Mouse (Mus musculus): ENCODE data around the gene Thbs3. TPM values are rescaled to one million over a fixed set of nuclear protein-coding genes. Genes with fewer than 3 reads are reported as not detected.
A peak's percentile ranks its signal among the peaks of the same experiment; 100 is the strongest.

Gene Thbs3
- polyA plus RNA-seq, 1 experiment from 2014 or later, result 86.2 TPM

DNA sequence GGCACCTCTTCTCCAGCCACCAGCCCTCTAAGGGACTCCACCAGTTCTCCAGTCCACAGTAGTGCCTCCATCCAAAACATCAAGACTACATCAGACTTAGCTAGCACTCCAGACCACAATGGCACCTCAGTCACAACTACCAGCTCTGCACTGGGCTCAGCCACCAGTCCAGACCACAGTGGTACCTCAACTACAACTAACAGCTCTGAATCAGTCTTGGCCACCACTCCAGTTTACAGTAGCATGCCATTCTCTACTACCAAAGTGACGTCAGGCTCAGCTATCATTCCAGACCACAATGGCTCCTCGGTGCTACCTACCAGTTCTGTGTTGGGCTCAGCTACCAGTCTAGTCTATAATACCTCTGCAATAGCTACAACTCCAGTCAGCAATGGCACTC, 15.6 kb downstream of the Thbs3 start:
- no peak overlapping the region for H3K9ac ChIP-seq (replicated peaks)
- no peak overlapping the region for H3K27ac ChIP-seq
- no peaks in the 10 kb centered on the region for H3K9me3 ChIP-seq
- no peaks in the 10 kb centered on the region for H3K27me3 ChIP-seq
- H3K4me1 ChIP-seq (replicated peaks), result peaks cover 38% of the 10 kb centered on the region
- 93% methylated on average over 2 of the region's 2 CpGs for WGBS
- no peak overlapping the region for H3K4me2 ChIP-seq (replicated peaks)
- H3K4me3 ChIP-seq (replicated peaks), result no peak overlapping the region
- ATAC-seq, result no peak
- H3K36me3 ChIP-seq, result peaks cover 31% of the 10 kb centered on the region

DNA sequence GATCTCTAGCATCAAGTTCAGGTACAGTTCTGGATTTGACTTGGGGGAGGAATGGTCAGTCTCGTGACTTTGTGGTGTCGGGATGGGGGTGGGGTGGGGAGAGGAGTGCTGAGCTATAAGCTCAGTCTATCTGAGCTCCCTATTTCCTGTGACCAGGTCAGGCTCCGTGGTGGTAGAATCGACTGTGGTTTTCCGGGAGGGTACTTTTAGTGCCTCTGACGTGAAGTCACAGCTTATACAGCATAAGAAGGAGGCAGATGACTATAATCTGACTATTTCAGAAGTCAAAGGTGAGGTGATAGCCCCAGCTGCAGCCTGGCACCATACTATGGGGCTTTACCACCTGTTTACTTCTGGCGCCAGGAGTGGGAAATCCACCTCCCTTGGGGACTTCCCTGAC, 16.4 kb downstream of the Thbs3 start:
- no peak overlapping the region for H3K9ac ChIP-seq (replicated peaks)
- H3K27me3 ChIP-seq, result no peaks in the 10 kb centered on the region
- H3K9me3 ChIP-seq, result no peaks in the 10 kb centered on the region
- H3K27ac ChIP-seq, result no peak overlapping the region
- H3K4me1 ChIP-seq (replicated peaks), result peaks cover 31% of the 10 kb centered on the region
- no peak for ATAC-seq
- no peak overlapping the region for H3K4me2 ChIP-seq (replicated peaks)
- peaks cover 39% of the 10 kb centered on the region for H3K36me3 ChIP-seq
- H3K4me3 ChIP-seq (replicated peaks), result no peak overlapping the region
- WGBS, result 80% methylated on average over 7 of the region's 7 CpGs

DNA sequence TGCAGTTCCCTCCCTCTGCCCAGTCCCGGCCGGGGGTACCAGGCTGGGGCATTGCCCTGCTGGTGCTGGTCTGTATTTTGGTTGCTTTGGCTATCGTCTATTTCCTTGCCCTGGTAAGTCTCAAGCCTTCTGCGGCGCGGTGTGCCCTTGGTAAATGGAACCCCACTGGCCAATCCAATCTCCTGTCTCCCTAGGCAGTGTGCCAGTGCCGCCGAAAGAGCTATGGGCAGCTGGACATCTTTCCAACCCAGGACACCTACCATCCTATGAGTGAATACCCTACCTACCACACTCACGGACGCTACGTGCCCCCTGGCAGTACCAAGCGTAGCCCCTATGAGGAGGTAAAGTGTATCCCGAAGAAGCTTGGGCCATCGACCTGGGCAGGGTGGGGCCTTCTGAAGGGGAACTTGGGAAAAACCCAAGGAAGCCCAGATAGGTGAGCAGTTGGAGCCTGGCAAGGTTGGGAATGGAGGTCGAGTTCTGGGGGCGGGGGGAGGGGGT, 16.8 kb downstream of the Thbs3 start:
- Histone ChIP-seq H3K9me3 (no peaks in the 10 kb centered on the region), H3K4me1 (replicated peaks) (peaks cover 26% of the 10 kb centered on the region), H3K27me3 (no peaks in the 10 kb centered on the region), H3K27ac (no peak overlapping the region), H3K36me3 (peaks cover 44% of the 10 kb centered on the region), H3K4me3 (replicated peaks) (no peak overlapping the region), H3K9ac (replicated peaks) (no peak overlapping the region), H3K4me2 (replicated peaks) (no peak overlapping the region)
- WGBS, result 85% methylated on average over 16 of the region's 16 CpGs
- no peak for ATAC-seq

DNA sequence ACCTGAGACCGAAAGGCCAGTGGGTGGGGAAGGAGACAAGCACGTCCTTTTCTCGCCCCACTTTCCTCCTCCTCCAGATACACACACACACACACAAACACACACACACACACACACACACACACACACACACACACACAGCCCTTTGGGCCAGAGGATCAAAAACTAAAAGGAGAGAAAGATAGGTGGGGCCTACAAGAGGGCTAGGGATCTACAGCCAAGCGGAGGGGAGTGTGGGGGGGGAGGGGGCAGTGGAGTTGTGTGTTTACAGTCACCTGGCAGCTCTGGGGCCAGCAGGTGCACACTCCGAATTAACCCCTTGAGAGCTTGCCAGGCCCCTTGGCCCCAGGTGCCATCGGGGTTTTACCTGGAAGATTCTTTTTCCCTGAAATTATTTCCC, 17.6 kb downstream of the Thbs3 start:
- H3K4me2 ChIP-seq (replicated peaks), result no peak overlapping the region
- no peaks in the 10 kb centered on the region for H3K9me3 ChIP-seq
- no peak overlapping the region for H3K9ac ChIP-seq (replicated peaks)
- WGBS, result 74% methylated on average over 6 of the region's 6 CpGs
- no peaks in the 10 kb centered on the region for H3K27me3 ChIP-seq
- no peak overlapping the region for H3K27ac ChIP-seq
- no peak for ATAC-seq
- H3K4me1 ChIP-seq (replicated peaks), result peaks cover 18% of the 10 kb centered on the region
- H3K4me3 ChIP-seq (replicated peaks), result no peak overlapping the region
- peaks cover 51% of the 10 kb centered on the region for H3K36me3 ChIP-seq

DNA sequence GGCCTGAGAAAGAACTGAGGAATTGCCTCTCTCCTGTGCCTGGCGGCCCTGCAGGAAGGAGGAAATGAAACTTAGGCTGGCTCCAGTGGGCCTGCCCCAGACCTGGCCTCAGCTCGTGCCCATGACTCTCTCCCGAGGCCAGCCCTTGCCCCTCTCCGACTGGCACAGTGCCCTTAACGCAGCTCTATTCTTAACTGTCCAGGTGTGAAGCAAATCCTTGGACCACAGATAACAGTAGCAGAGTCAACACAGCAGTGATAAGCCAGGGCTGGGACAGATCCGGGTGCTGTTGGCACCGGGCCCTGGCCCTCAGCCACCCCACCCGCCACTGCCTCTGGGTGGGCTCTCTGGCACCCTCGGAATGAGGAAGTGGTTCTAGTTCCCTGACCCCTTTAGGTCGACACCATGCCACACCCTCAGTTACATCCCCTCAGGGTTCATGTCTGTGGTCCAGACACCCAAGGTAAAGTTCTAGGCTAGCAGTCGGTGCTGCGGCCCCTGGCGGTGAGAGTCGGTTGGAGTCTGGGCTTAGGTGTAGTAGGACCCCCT, 18.7 kb downstream of the Thbs3 start:
- Histone ChIP-seq H3K27me3 (no peaks in the 10 kb centered on the region), H3K27ac (no peak overlapping the region), H3K4me2 (replicated peaks) (no peak overlapping the region), H3K4me3 (replicated peaks) (no peak overlapping the region), H3K9me3 (no peaks in the 10 kb centered on the region), H3K4me1 (replicated peaks) (peaks cover 8% of the 10 kb centered on the region), H3K9ac (replicated peaks) (no peak overlapping the region), H3K36me3 (peaks cover 62% of the 10 kb centered on the region)
- WGBS, result 89% methylated on average over 14 of the region's 14 CpGs
- no peak for ATAC-seq

DNA sequence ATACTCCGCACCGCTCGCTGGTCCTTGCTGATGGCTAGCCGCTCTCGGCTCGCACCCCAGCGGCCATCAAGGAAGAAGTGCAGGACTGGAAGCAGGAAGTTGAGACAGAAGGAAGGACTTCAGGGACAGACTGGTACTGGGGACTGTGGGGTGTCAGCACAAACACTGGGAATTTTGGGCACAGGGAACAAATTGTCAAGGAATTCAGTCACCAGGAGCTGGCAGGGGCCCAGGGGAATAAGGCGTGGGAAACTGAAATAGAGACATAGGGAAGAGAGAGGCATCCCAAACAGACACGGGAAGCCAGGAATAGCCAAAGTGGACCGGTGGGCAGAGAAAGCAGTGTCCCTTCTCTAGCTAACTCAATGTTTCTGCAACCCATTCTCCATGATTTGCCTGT, 21.5 kb downstream of the Thbs3 start:
- Histone ChIP-seq H3K27me3 (no peaks in the 10 kb centered on the region), H3K4me1 (replicated peaks) (no peaks in the 10 kb centered on the region), H3K9ac (replicated peaks) (no peak overlapping the region), H3K4me3 (replicated peaks) (no peak overlapping the region), H3K4me2 (replicated peaks) (no peak overlapping the region), H3K27ac (no peak overlapping the region; the same call in 1 of the 2 replicates), H3K36me3 (peaks cover 90% of the 10 kb centered on the region), H3K9me3 (no peaks in the 10 kb centered on the region)
- WGBS, result 95% methylated on average over 10 of the region's 10 CpGs
- ATAC-seq, result no peak

- Histone ChIP-seq H3K27ac (no peak overlapping the region), H3K9me3 (no peaks in the 10 kb centered on the region), H3K27me3 (no peaks in the 10 kb centered on the region), H3K4me1 (replicated peaks) (peaks cover 7% of the 10 kb centered on the region), H3K4me2 (replicated peaks) (no peak overlapping the region), H3K9ac (replicated peaks) (no peak overlapping the region), H3K36me3 (peaks cover 98% of the 10 kb centered on the region), H3K4me3 (replicated peaks) (no peak overlapping the region)
- WGBS, result 95% methylated on average over 21 of the region's 21 CpGs
- ATAC-seq, result no peak
Measured at GRCm38 (mm10) chr3:89237682-89238081, 22.7 kb downstream of the Thbs3 start.

DNA sequence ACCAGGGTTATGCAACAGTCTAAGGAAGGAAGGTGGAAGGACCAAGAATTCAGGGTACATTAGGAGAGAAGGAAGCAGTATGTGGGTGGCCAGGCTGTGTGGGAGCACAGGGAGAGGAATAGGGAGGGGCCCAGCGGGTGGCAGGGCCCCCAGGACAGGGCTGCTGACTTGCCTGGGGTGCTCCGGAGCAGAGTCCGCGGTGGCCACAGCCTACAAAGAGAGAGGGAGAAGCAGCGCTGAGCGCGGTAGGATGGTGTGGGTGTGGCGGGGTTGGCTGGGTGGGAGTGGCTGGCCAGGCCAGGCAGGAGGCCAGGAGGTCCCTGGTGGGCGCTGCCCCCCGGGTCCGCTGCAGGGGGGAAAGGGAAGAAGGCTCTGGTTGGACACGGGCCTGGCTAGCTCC, 23.5 kb downstream of the Thbs3 start:
- ATAC-seq, result no peak; the same call in 1 of the 2 replicates
- H3K27ac ChIP-seq, result no peak overlapping the region
- no peaks in the 10 kb centered on the region for H3K27me3 ChIP-seq
- H3K9ac ChIP-seq (replicated peaks), result no peak overlapping the region
- no peak overlapping the region for H3K4me3 ChIP-seq (replicated peaks)
- H3K36me3 ChIP-seq, result peaks cover 89% of the 10 kb centered on the region
- no peaks in the 10 kb centered on the region for H3K9me3 ChIP-seq
- peaks cover 15% of the 10 kb centered on the region for H3K4me1 ChIP-seq (replicated peaks)
- H3K4me2 ChIP-seq (replicated peaks), result no peak overlapping the region
- 72% methylated on average over 12 of the region's 12 CpGs for WGBS

- Histone ChIP-seq H3K4me1 (replicated peaks) (peaks cover 41% of the 10 kb centered on the region), H3K9ac (replicated peaks) (no peak overlapping the region), H3K4me3 (replicated peaks) (no peak overlapping the region), H3K36me3 (peaks cover 50% of the 10 kb centered on the region), H3K9me3 (no peaks in the 10 kb centered on the region), H3K27ac (no peak overlapping the region), H3K4me2 (replicated peaks) (no peak overlapping the region), H3K27me3 (no peaks in the 10 kb centered on the region)
- 72% methylated on average over 9 of the region's 9 CpGs for WGBS
- no peak for ATAC-seq
Measured at GRCm38 (mm10) chr3:89242331-89242895, 27.4 kb downstream of the Thbs3 start.

DNA sequence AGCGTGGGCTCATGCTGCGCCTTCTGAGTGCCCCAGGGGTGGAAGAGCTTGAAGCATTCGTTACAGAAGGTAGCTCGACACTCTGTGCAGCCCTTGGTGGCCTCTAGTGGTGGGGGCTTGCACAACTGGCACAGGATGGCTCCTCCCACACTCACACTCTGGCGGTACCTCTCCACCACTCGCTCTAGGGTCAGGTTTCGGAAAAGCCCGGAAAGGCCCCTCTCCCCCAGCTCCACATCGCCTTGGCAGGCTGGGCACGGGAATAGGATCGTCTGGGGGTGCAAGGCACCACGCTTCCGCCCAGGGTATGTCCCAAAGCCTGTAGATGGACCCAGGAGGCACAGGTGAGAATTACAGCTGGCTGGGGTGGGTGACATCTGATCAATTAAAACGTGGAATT, 28.6 kb downstream of the Thbs3 start:
- H3K9me3 ChIP-seq, result no peaks in the 10 kb centered on the region
- ATAC-seq, result peak; percentile 12; the same call in 1 of the 2 replicates
- 12% methylated on average over 14 of the region's 14 CpGs for WGBS

DNA sequence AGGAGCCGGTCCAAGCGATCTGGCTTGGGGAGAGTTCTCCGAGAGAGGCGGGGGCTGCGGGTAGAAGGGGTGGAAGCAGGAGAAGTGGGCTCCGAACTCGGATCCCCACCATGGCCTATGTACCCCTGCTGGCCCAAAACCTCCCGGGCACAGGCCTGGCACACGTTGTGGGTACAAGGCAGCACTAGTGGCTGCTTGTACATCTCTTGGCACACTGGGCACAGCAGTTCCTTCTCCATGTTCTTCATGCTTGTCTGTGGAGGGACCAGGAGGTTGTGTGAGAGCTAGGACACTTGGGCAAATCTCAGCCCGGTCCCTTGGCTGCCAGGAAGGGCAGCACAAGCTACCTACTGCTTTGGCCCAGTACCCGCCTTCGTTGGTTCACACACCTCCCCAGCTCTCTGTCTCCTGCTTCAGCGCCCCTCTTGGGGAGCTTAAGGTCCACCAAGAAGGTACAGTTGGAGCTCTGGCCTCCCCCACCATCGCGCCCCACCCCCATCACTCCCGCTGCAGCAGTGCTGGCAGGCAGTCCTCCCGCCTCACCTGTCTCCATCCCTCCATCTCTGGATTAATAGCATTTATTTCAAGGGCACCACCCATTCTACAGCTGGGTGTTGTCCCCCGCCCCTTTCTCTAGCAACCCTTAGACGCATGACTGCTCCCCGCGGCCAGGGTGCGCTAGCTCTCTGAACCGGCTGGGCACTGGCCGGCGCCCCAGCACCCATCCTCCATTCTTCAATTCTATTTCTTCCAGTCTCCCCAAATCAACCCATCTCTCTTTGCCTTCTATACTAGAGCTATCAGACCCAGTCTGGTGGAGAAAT, 29.4 kb downstream of the Thbs3 start:
- Histone ChIP-seq H3K27ac (peak overlapping the region; percentile 97), H3K4me1 (replicated peaks) (peaks cover 52% of the 10 kb centered on the region), H3K4me2 (replicated peaks) (peak overlapping the region; percentile 93), H3K9me3 (no peaks in the 10 kb centered on the region), H3K9ac (replicated peaks) (peak overlapping the region; percentile 72), H3K27me3 (no peaks in the 10 kb centered on the region), H3K4me3 (replicated peaks) (peak overlapping the region; percentile 75), H3K36me3 (peaks cover 33% of the 10 kb centered on the region)
- WGBS, result 11% methylated on average over 25 of the region's 25 CpGs
- peak; percentile 28 for ATAC-seq

More for the DNA sequence above, 28.6 kb downstream of the Thbs3 start:
- peak overlapping the region; percentile 93 for H3K4me2 ChIP-seq (replicated peaks)
- H3K9ac ChIP-seq (replicated peaks), result peak overlapping the region; percentile 72
- peak overlapping the region; percentile 97 for H3K27ac ChIP-seq
- no peaks in the 10 kb centered on the region for H3K27me3 ChIP-seq
- peaks cover 52% of the 10 kb centered on the region for H3K4me1 ChIP-seq (replicated peaks)
- peaks cover 38% of the 10 kb centered on the region for H3K36me3 ChIP-seq
- peak overlapping the region; percentile 75 for H3K4me3 ChIP-seq (replicated peaks)

GRCm38 (mm10) chr3:89244982-89245687, 30.2 kb downstream of the Thbs3 start:
- Histone ChIP-seq H3K27me3 (no peaks in the 10 kb centered on the region), H3K4me1 (replicated peaks) (peaks cover 52% of the 10 kb centered on the region), H3K9ac (replicated peaks) (peak overlapping the region; percentile 73), H3K9me3 (no peaks in the 10 kb centered on the region), H3K36me3 (peaks cover 29% of the 10 kb centered on the region), H3K27ac (peak overlapping the region; percentile 97), H3K4me2 (replicated peaks) (peak overlapping the region; percentile 93), H3K4me3 (replicated peaks) (peak overlapping the region; percentile 75)
- peak; percentile 67 for ATAC-seq
- WGBS, result 1% methylated on average over 24 of the region's 26 CpGs

Measured in midbrain, embryonic 13.5 days (tissue).